Mouse (Mus musculus) liver, postnatal 0 days (tissue): ENCODE data around the gene Cks1b.

Experiments
- CTCF ChIP-seq: sonication (generic); IDR thresholded peaks from 2 replicates; pipeline ENCODE4 v1.5.1; 2016; ENCODE audit warnings: antibody characterized with exemption, low read depth
- EP300 ChIP-seq: IDR thresholded peaks from 2 replicates; pipeline ENCODE4 v1.6.1; 2016; ENCODE audit warnings: antibody characterized with exemption, low read depth, mild to moderate bottlenecking

DNA sequence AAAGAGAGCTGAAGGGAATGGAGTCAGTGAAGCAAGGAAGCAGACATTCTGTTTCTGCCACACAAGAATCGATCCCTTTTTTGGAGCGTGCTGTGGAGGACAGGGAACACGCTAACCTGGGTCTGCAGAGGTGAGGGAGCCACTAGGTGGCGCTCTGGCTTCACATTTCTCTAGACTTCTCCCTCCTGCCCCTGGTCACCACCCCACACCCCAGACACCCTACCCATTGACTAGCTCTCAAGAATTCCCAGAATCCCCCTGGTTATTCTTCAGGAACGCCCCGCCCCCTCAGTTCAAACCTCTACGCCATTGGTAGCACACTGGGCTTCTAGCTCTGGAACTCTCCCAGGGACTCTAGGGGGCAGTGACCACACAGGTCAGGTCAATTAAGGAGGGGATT lies 31.4 kb upstream of the Cks1b start:
- TF ChIP-seq CTCF, result peak; percentile 83
- no peak for TF ChIP-seq EP300
